Mouse (Mus musculus): ENCODE measurements around the gene Gm17482. TPM values are rescaled to one million over a fixed set of nuclear protein-coding genes. Genes with fewer than 3 reads are reported as not detected.

Gm17482 gene
- total RNA-seq, 2 experiments from 2014 or later = not detected

- no peak for DNase-seq
These were observed 64.7 kb downstream of the Gm17482 start for GRCm38 (mm10) chr6:115291823-115292222.

- DNase-seq = no peak
These were observed 65.5 kb downstream of the Gm17482 start for GRCm38 (mm10) chr6:115292621-115293020.

GRCm38 (mm10) chr6:115293877-115294276 lies 66.7 kb downstream of the Gm17482 start:
- no peak for DNase-seq

GRCm38 (mm10) chr6:115307134-115307533 lies 80.0 kb downstream of the Gm17482 start:
- no peak for DNase-seq

Other genes starting within 250 kb of the Gm17482 start
- gene Tamm41, start 189.5 kb upstream of the Gm17482 start, total RNA-seq (2021) = 10 to 100 TPM; 11.9 to 16.4 TPM
- gene Syn2, start 92.4 kb upstream of the Gm17482 start, total RNA-seq (2021) = 1 to 10 TPM; 3.1 to 3.4 TPM
- gene Timp4, start 24.9 kb downstream of the Gm17482 start, total RNA-seq (2021) = 1 to 10 TPM; 2.0 to 7.1 TPM
- gene Pparg, start 133.6 kb downstream of the Gm17482 start, total RNA-seq (2021) = 1 to 10 TPM; 4.8 to 5.0 TPM

Measured in gastrocnemius, postnatal 10 days (tissue).